Mouse (Mus musculus): ENCODE results near the gene Psmb5.

GRCm38 (mm10) chr14:54644294-54644693 is 26.5 kb upstream of the Psmb5 start:
- TF ChIP-seq MAFK (IDR thresholded peaks at IDR 0.05; ENCODE audit: insufficient read depth, low read depth, low read length) (no peak), HCFC1 (IDR thresholded peaks at IDR 0.05; ENCODE audit: borderline replicate concordance, insufficient read depth, low read length) (no peak), ZNF384 (IDR thresholded peaks at IDR 0.05; ENCODE audit: low read depth, low read length) (no peak), CHD2 (IDR thresholded peaks at IDR 0.05; ENCODE audit: low read depth, low read length) (no peak), ZC3H11A (IDR thresholded peaks at IDR 0.05; ENCODE audit: borderline replicate concordance, low read depth, low read length) (no peak)

Measured in ES-E14 (cell line).